Comparison of ENCODE assay signal across 12 mouse cellular contexts in the genomic region with DNA sequence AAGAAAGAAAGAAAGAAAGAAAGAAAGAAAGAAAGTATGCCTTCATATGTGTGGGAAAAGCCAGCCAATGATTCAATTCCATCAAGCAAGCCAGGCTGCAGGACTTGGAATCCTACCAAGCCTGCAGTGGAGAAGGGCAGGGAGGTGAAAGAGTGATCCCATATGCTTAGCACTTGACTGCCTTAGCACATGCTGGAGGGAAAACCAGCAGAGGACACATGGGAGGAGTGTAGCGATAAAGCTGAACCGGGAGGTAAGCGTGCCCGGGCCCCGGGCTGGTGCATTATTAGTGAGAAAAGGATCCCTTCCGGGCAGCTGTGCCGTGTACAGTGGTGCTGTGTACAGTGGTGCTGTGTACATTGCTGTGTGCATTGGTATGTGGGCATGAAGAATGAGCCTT.
A peak's percentile ranks its signal among the peaks of the same experiment; 100 is the strongest.
DNase-seq lines count a peak whose midpoint lies in the region; ATAC-seq and TF ChIP-seq lines count a peak whose summit lies in the region.
"Had no signal": no experiment of that assay in that cellular context is flagged by ENCODE, and none has a peak within 500 bp of the region (broad histone marks: within the 10 kb centered on the region; RNA-seq: fewer than 3 reads in every experiment).

No protein-coding gene starts in this region.

- H3K9me3 ChIP-seq in embryonic facial prominence, embryonic 13.5 days, result no peaks in the 10 kb centered on the region
- no peaks in the 10 kb centered on the region for H3K9me3 ChIP-seq in embryonic facial prominence, embryonic 10.5 days
- no peaks in the 10 kb centered on the region for H3K9me3 ChIP-seq in limb, embryonic 12.5 days
- no peaks in the 10 kb centered on the region for H3K9me3 ChIP-seq in limb, embryonic 10.5 days (replicated peaks)
- no peaks in the 10 kb centered on the region for H3K9me3 ChIP-seq in limb, embryonic 14.5 days (ENCODE audit: control insufficient read depth, low read length)
- H3K9me3 ChIP-seq: heart, embryonic 13.5 days; liver, embryonic 12.5 days; midbrain, embryonic 12.5 days had no signal

- no peaks in the 10 kb centered on the region for H3K27me3 ChIP-seq in embryonic facial prominence, embryonic 13.5 days
- H3K27me3 ChIP-seq in embryonic facial prominence, embryonic 10.5 days (replicated peaks; ENCODE audit: low read depth, poor library complexity, severe bottlenecking), result no peaks in the 10 kb centered on the region
- H3K27me3 ChIP-seq in limb, embryonic 12.5 days, result 0 out of 2 replicates have a peak, but pooled peaks cover 5% of the 10 kb centered on the region
- H3K27me3 ChIP-seq in limb, embryonic 10.5 days (ENCODE audit: low read depth, poor library complexity, severe bottlenecking), result no peaks in the 10 kb centered on the region
- no peaks in the 10 kb centered on the region for H3K27me3 ChIP-seq in limb, embryonic 14.5 days (ENCODE audit: control insufficient read depth, insufficient read depth, low read length)
- H3K27me3 ChIP-seq: heart, embryonic 13.5 days; liver, embryonic 12.5 days; midbrain, embryonic 12.5 days had no signal

- H3K4me2 ChIP-seq in embryonic facial prominence, embryonic 13.5 days, result no peak overlapping the region
- H3K4me2 ChIP-seq in limb, embryonic 12.5 days, result 0 out of 2 replicates have a peak overlapping the region, but pooled peaks have one; percentile 4
- H3K4me2 ChIP-seq in limb, embryonic 14.5 days (replicated peaks; ENCODE audit: low read depth, low read length, severe bottlenecking), result no peak overlapping the region
- H3K4me2 ChIP-seq: heart, embryonic 13.5 days; liver, embryonic 12.5 days; midbrain, embryonic 12.5 days had no signal

- 0 out of 2 replicates have a peak, but pooled peaks have one; percentile 50 for ATAC-seq in embryonic facial prominence, embryonic 13.5 days (ENCODE audit: insufficient number of reproducible peaks, insufficient read depth, low FRiP score, low TSS enrichment, low read depth)
- no peak for ATAC-seq in limb, embryonic 12.5 days (ENCODE audit: insufficient number of reproducible peaks, insufficient read depth, low FRiP score, low TSS enrichment, low read depth)
- ATAC-seq in limb, embryonic 14.5 days (ENCODE audit: low FRiP score, low read depth), result 0 out of 2 replicates have a peak, but pooled peaks have one; percentile 48
- ATAC-seq in megakaryocyte progenitor cell, adult 5-6 weeks (replicated peaks; ENCODE audit: poor library complexity), result no peak
- ATAC-seq: liver, embryonic 12.5 days had no signal

- peaks cover 36% of the 10 kb centered on the region for H3K4me1 ChIP-seq in embryonic facial prominence, embryonic 13.5 days
- peaks cover 26% of the 10 kb centered on the region for H3K4me1 ChIP-seq in embryonic facial prominence, embryonic 10.5 days
- H3K4me1 ChIP-seq in limb, embryonic 12.5 days (replicated peaks), result peaks cover 49% of the 10 kb centered on the region
- peaks cover 50% of the 10 kb centered on the region for H3K4me1 ChIP-seq in limb, embryonic 10.5 days
- H3K4me1 ChIP-seq in limb, embryonic 14.5 days (ENCODE audit: control insufficient read depth, insufficient read depth, low read length), result peaks cover 38% of the 10 kb centered on the region

- no peak overlapping the region for H3K27ac ChIP-seq in embryonic facial prominence, embryonic 13.5 days
- H3K27ac ChIP-seq in embryonic facial prominence, embryonic 10.5 days (replicated peaks), result no peak overlapping the region
- H3K27ac ChIP-seq in limb, embryonic 12.5 days, result no peak overlapping the region
- no peak overlapping the region for H3K27ac ChIP-seq in limb, embryonic 10.5 days
- no peak overlapping the region for H3K27ac ChIP-seq in limb, embryonic 14.5 days (replicated peaks; ENCODE audit: low read depth, low read length)
- H3K27ac ChIP-seq: heart, embryonic 13.5 days; liver, embryonic 12.5 days; midbrain, embryonic 12.5 days had no signal

- no peak overlapping the region for H3K9ac ChIP-seq in embryonic facial prominence, embryonic 13.5 days
- H3K9ac ChIP-seq in limb, embryonic 12.5 days (replicated peaks), result no peak overlapping the region
- H3K9ac ChIP-seq in limb, embryonic 14.5 days (ENCODE audit: low read depth, low read length, severe bottlenecking), result no peak overlapping the region
- H3K9ac ChIP-seq: heart, embryonic 13.5 days; liver, embryonic 12.5 days; midbrain, embryonic 12.5 days had no signal

- no peaks in the 10 kb centered on the region for H3K36me3 ChIP-seq in embryonic facial prominence, embryonic 13.5 days
- H3K36me3 ChIP-seq in embryonic facial prominence, embryonic 10.5 days (replicated peaks), result no peaks in the 10 kb centered on the region
- no peaks in the 10 kb centered on the region for H3K36me3 ChIP-seq in limb, embryonic 12.5 days
- H3K36me3 ChIP-seq in limb, embryonic 10.5 days, result no peaks in the 10 kb centered on the region
- no peaks in the 10 kb centered on the region for H3K36me3 ChIP-seq in limb, embryonic 14.5 days (ENCODE audit: control insufficient read depth, insufficient read depth, low read length)
- H3K36me3 ChIP-seq: heart, embryonic 13.5 days; liver, embryonic 12.5 days; midbrain, embryonic 12.5 days had no signal

- 87% methylated on average over 7 of the region's 7 CpGs for WGBS in embryonic facial prominence, embryonic 13.5 days
- WGBS in embryonic facial prominence, embryonic 10.5 days, result 95% methylated on average over 7 of the region's 7 CpGs
- WGBS in limb, embryonic 12.5 days, result 87% methylated on average over 7 of the region's 7 CpGs
- 94% methylated on average over 7 of the region's 7 CpGs for WGBS in limb, embryonic 10.5 days
- 68% methylated on average over 7 of the region's 7 CpGs for WGBS in limb, embryonic 14.5 days

- no peak overlapping the region for H3K4me3 ChIP-seq in embryonic facial prominence, embryonic 13.5 days
- no peak overlapping the region for H3K4me3 ChIP-seq in embryonic facial prominence, embryonic 10.5 days
- no peak overlapping the region for H3K4me3 ChIP-seq in limb, embryonic 12.5 days (replicated peaks)
- no peak overlapping the region for H3K4me3 ChIP-seq in limb, embryonic 10.5 days
- no peak overlapping the region for H3K4me3 ChIP-seq in limb, embryonic 14.5 days (replicated peaks; ENCODE audit: low read length)
- H3K4me3 ChIP-seq: heart, embryonic 13.5 days; layer of hippocampus, adult 2 months; liver, embryonic 12.5 days; midbrain, embryonic 12.5 days had no signal

- DNase-seq in embryonic facial prominence, embryonic 10.5 days (ENCODE audit: low spot score), result no peak
- no peak for DNase-seq in limb, embryonic 10.5 days (ENCODE audit: low spot score)
- DNase-seq in cerebellum, postnatal 36 days, result peak; percentile 44 to 48
- peak; percentile 72 for DNase-seq in limb, embryonic 14.5 days (ENCODE audit: low spot score)
- DNase-seq in embryo, embryonic 9.5 days (ENCODE audit: extremely low spot score), result no peak

- no peak for TF ChIP-seq POLR2A in limb, embryonic 14.5 days (IDR thresholded peaks at IDR 0.05; ENCODE audit: borderline replicate concordance, extremely low read depth, insufficient read depth, insufficient read length)

Comparison
In these comparisons a context has a peak if more than half of its experiments do, and no peak if none do; other contexts are left out.
1. ATAC-seq: peak in embryonic facial prominence, embryonic 13.5 days (single experiment) and limb, embryonic 14.5 days (single experiment); none in limb, embryonic 12.5 days (single experiment) and megakaryocyte progenitor cell, adult 5-6 weeks (single experiment).
2. DNase-seq: peak in cerebellum, postnatal 36 days (2 of 2) and limb, embryonic 14.5 days (single experiment); none in embryonic facial prominence, embryonic 10.5 days (single experiment), limb, embryonic 10.5 days (single experiment) and embryo, embryonic 9.5 days (single experiment).